10 mouse cellular contexts compared by ENCODE assay signal in genomic region chrX:7574885-7575231, GRCm38 (mm10). TPM values are rescaled to one million over a fixed set of nuclear protein-coding genes. Genes with fewer than 3 reads are reported as not detected.
DNase-seq lines count a peak whose midpoint lies in the region; ATAC-seq lines count a peak whose summit lies in the region.
"Had no signal": no experiment of that assay in that cellular context is flagged by ENCODE, and none has a peak within 500 bp of the region (broad histone marks: within the 10 kb centered on the region; RNA-seq: fewer than 3 reads in every experiment).

No protein-coding gene starts in this region.

- peak overlapping the region; percentile 60 for H3K4me2 ChIP-seq in lung, embryonic 15.5 days
- H3K4me2 ChIP-seq in forebrain, embryonic 11.5 days (ENCODE audit: low read depth, low read length, severe bottlenecking), result peak overlapping the region; percentile 58
- peak overlapping the region; percentile 39; the same call in 1 of the 2 replicates for H3K4me2 ChIP-seq in limb, embryonic 11.5 days (ENCODE audit: low read depth, severe bottlenecking)
- H3K4me2 ChIP-seq in neural tube, embryonic 15.5 days, result peak overlapping the region; percentile 54

- no peaks in the 10 kb centered on the region for H3K9me3 ChIP-seq in lung, embryonic 15.5 days
- H3K9me3 ChIP-seq in forebrain, embryonic 11.5 days (ENCODE audit: control insufficient read depth, low read length), result no peaks in the 10 kb centered on the region
- no peaks in the 10 kb centered on the region for H3K9me3 ChIP-seq in limb, embryonic 11.5 days (ENCODE audit: control insufficient read depth, low read length)
- no peaks in the 10 kb centered on the region for H3K9me3 ChIP-seq in neural tube, embryonic 15.5 days (replicated peaks)

- no peak overlapping the region; the same call in 1 of the 2 replicates for H3K9ac ChIP-seq in lung, embryonic 15.5 days
- no peak overlapping the region for H3K9ac ChIP-seq in forebrain, embryonic 11.5 days (ENCODE audit: low read length)
- no peak overlapping the region; the same call in 1 of the 2 replicates for H3K9ac ChIP-seq in limb, embryonic 11.5 days (ENCODE audit: low read length)
- H3K9ac ChIP-seq in neural tube, embryonic 15.5 days (replicated peaks), result no peak overlapping the region

- H3K4me3 ChIP-seq in lung, embryonic 15.5 days, result peak overlapping the region; percentile 60
- H3K4me3 ChIP-seq in forebrain, embryonic 11.5 days (ENCODE audit: low read depth, low read length), result peak overlapping the region; percentile 53
- peak overlapping the region; percentile 44 for H3K4me3 ChIP-seq in limb, embryonic 11.5 days (ENCODE audit: low read depth, low read length)
- H3K4me3 ChIP-seq in neural tube, embryonic 15.5 days (replicated peaks), result peak overlapping the region; percentile 53

- DNase-seq in lung, postnatal 25 days (ENCODE audit: low spot score), result no peak
- no peak for DNase-seq in forebrain, embryonic 11.5 days (ENCODE audit: low spot score)
- no peak for DNase-seq in limb, embryonic 11.5 days (ENCODE audit: low spot score)
- DNase-seq in urinary bladder, postnatal 10 days (ENCODE audit: low spot score), result no peak
- no peak for DNase-seq in urinary bladder, postnatal 36 days (ENCODE audit: low spot score in 2 of 2)
- DNase-seq in gastrocnemius, postnatal 14 days, result no peak

- H3K27ac ChIP-seq in lung, embryonic 15.5 days, result no peak overlapping the region
- H3K27ac ChIP-seq in forebrain, embryonic 11.5 days (ENCODE audit: low read depth, low read length), result peak overlapping the region; percentile 25; the same call in 1 of the 2 replicates
- no peak overlapping the region for H3K27ac ChIP-seq in limb, embryonic 11.5 days (replicated peaks; ENCODE audit: low read depth, low read length)
- peak overlapping the region; percentile 94 for H3K27ac ChIP-seq in neural tube, embryonic 15.5 days (replicated peaks)

- no peaks in the 10 kb centered on the region for H3K36me3 ChIP-seq in lung, embryonic 15.5 days
- no peaks in the 10 kb centered on the region for H3K36me3 ChIP-seq in forebrain, embryonic 11.5 days (ENCODE audit: control insufficient read depth, insufficient read depth, low read length)
- no peaks in the 10 kb centered on the region for H3K36me3 ChIP-seq in limb, embryonic 11.5 days (ENCODE audit: control insufficient read depth, insufficient read depth, low read length)
- H3K36me3 ChIP-seq in neural tube, embryonic 15.5 days, result no peaks in the 10 kb centered on the region

- intact Hi-C loops in gastrocnemius, postnatal 14 days (cut with DNase I; ENCODE audit: low total_unique reads), result no loop called here

- no peaks in the 10 kb centered on the region for H3K27me3 ChIP-seq in lung, embryonic 15.5 days
- no peaks in the 10 kb centered on the region for H3K27me3 ChIP-seq in forebrain, embryonic 11.5 days (ENCODE audit: control insufficient read depth, insufficient read depth, low read length)
- H3K27me3 ChIP-seq in limb, embryonic 11.5 days (ENCODE audit: control insufficient read depth, insufficient read depth, low read length), result no peaks in the 10 kb centered on the region
- H3K27me3 ChIP-seq in neural tube, embryonic 15.5 days (replicated peaks), result no peaks in the 10 kb centered on the region

- peaks cover 19% of the 10 kb centered on the region for H3K4me1 ChIP-seq in lung, embryonic 15.5 days
- peaks cover 5% of the 10 kb centered on the region for H3K4me1 ChIP-seq in forebrain, embryonic 11.5 days (replicated peaks; ENCODE audit: control insufficient read depth, insufficient read depth, low read length)
- H3K4me1 ChIP-seq in limb, embryonic 11.5 days (ENCODE audit: control insufficient read depth, insufficient read depth, low read length), result no peaks in the 10 kb centered on the region
- H3K4me1 ChIP-seq in neural tube, embryonic 15.5 days, result peaks cover 29% of the 10 kb centered on the region

- WGBS in lung, embryonic 15.5 days, result 23% methylated on average over 5 of the region's 6 CpGs
- 22% methylated on average over 5 of the region's 6 CpGs for WGBS in forebrain, embryonic 11.5 days
- WGBS in limb, embryonic 11.5 days, result 26% methylated on average over 5 of the region's 6 CpGs
- 21% methylated on average over 5 of the region's 6 CpGs for WGBS in neural tube, embryonic 15.5 days

- no peak for ATAC-seq in lung, embryonic 15.5 days (ENCODE audit: borderline replicate concordance, extremely low read depth, low FRiP score, low TSS enrichment)
- ATAC-seq in forebrain, embryonic 11.5 days (replicated peaks; ENCODE audit: low FRiP score), result no peak
- no peak for ATAC-seq in limb, embryonic 11.5 days (ENCODE audit: insufficient number of reproducible peaks, low FRiP score, low TSS enrichment, low read depth)
- peak; percentile 8; the same call in 1 of the 2 replicates for ATAC-seq in neural tube, embryonic 15.5 days (ENCODE audit: low FRiP score)

RNA-seq across cellular contexts. Expression of gene Ppp1r3f, which starts 0.8 kb away (rescaled TPM):
- 1.9 and 2.2 TPM in 2 replicates for polyA plus RNA-seq in lung, embryonic 15.5 days (2015; fragmentation: Nextera tagmentation; extraction: Ambion mirVana)
- polyA plus RNA-seq in forebrain, embryonic 11.5 days (2014; fragmentation: Nextera tagmentation; extraction: Ambion mirVana), result 2.2 and 3.3 TPM in 2 replicates
- 0.88 and 1.6 TPM in 2 replicates for polyA plus RNA-seq in limb, embryonic 11.5 days (2014; fragmentation: Nextera tagmentation; extraction: Ambion mirVana)
- polyA plus RNA-seq in neural tube, embryonic 15.5 days (2015; fragmentation: Nextera tagmentation; extraction: Ambion mirVana), result 6.0 and 7.5 TPM in 2 replicates
- total RNA-seq in gastrocnemius, postnatal 14 days (2021), result 1 to 10 TPM; 1.0 to 2.5 TPM

RNA-seq across cellular contexts. Expression of gene Foxp3, which starts 1.4 kb away (rescaled TPM):
- polyA plus RNA-seq in lung, embryonic 15.5 days (2015; fragmentation: Nextera tagmentation; extraction: Ambion mirVana), result 0.05 TPM in 1 of 2 replicates, not detected in the other
- polyA plus RNA-seq in forebrain, embryonic 11.5 days (2014; fragmentation: Nextera tagmentation; extraction: Ambion mirVana), result not detected in 2 replicates
- polyA plus RNA-seq in limb, embryonic 11.5 days (2014; fragmentation: Nextera tagmentation; extraction: Ambion mirVana), result 0.05 and 0.06 TPM in 2 replicates
- 0.08 and 0.26 TPM in 2 replicates for polyA plus RNA-seq in neural tube, embryonic 15.5 days (2015; fragmentation: Nextera tagmentation; extraction: Ambion mirVana)
- under 1 TPM in 1 of 2 experiments, not detected in 1; 0.16 TPM for total RNA-seq in gastrocnemius, postnatal 14 days (2021)
- total RNA-seq: adrenal gland, postnatal 36 days had no signal

RNA-seq across cellular contexts. Expression of gene Ccdc22, which starts 30.5 kb away (rescaled TPM):
- 31.9 and 32.1 TPM in 2 replicates for polyA plus RNA-seq in lung, embryonic 15.5 days (2015; fragmentation: Nextera tagmentation; extraction: Ambion mirVana)
- polyA plus RNA-seq in forebrain, embryonic 11.5 days (2014; fragmentation: Nextera tagmentation; extraction: Ambion mirVana), result 33.4 and 33.6 TPM in 2 replicates
- polyA plus RNA-seq in limb, embryonic 11.5 days (2014; fragmentation: Nextera tagmentation; extraction: Ambion mirVana), result 29.8 and 31.2 TPM in 2 replicates
- 28.4 and 29.5 TPM in 2 replicates for polyA plus RNA-seq in neural tube, embryonic 15.5 days (2015; fragmentation: Nextera tagmentation; extraction: Ambion mirVana)
- 10 to 100 TPM; 10.2 to 10.9 TPM for total RNA-seq in gastrocnemius, postnatal 14 days (2021)

RNA-seq across cellular contexts. Expression of gene Cacna1f, which starts 32.0 kb away (rescaled TPM):
- polyA plus RNA-seq in lung, embryonic 15.5 days (2015; fragmentation: Nextera tagmentation; extraction: Ambion mirVana), result not detected in 2 replicates
- polyA plus RNA-seq in forebrain, embryonic 11.5 days (2014; fragmentation: Nextera tagmentation; extraction: Ambion mirVana), result not detected in 2 replicates
- not detected in 2 replicates for polyA plus RNA-seq in limb, embryonic 11.5 days (2014; fragmentation: Nextera tagmentation; extraction: Ambion mirVana)
- 0.24 and 0.35 TPM in 2 replicates for polyA plus RNA-seq in neural tube, embryonic 15.5 days (2015; fragmentation: Nextera tagmentation; extraction: Ambion mirVana)
- not detected for total RNA-seq in gastrocnemius, postnatal 14 days (2021)
- total RNA-seq: gastrocnemius, postnatal 25 days had no signal

Comparison
In these comparisons a context has a peak if more than half of its experiments do, and no peak if none do; other contexts are left out.
1. H3K27ac ChIP-seq: peak in forebrain, embryonic 11.5 days (single experiment) and neural tube, embryonic 15.5 days (single experiment); none in lung, embryonic 15.5 days (single experiment) and limb, embryonic 11.5 days (single experiment).
2. Peak in every context shown above with its lines, with median percentiles within 50 percentile points of each other: H3K4me2 ChIP-seq and H3K4me3 ChIP-seq.